Mouse (Mus musculus) frontal cortex, postnatal 25 days (tissue): ENCODE data around the gene Igfbp2.
A peak's percentile ranks its signal among the peaks of the same experiment; 100 is the strongest.

ENCODE experiments used
- DNase-seq, 2 experiments: peaks; one replicate each; pipeline ENCODE4 v3.0.0; 2022; ENCODE audit warnings: low spot score in 2 of 2

The Igfbp2 gene

DNA sequence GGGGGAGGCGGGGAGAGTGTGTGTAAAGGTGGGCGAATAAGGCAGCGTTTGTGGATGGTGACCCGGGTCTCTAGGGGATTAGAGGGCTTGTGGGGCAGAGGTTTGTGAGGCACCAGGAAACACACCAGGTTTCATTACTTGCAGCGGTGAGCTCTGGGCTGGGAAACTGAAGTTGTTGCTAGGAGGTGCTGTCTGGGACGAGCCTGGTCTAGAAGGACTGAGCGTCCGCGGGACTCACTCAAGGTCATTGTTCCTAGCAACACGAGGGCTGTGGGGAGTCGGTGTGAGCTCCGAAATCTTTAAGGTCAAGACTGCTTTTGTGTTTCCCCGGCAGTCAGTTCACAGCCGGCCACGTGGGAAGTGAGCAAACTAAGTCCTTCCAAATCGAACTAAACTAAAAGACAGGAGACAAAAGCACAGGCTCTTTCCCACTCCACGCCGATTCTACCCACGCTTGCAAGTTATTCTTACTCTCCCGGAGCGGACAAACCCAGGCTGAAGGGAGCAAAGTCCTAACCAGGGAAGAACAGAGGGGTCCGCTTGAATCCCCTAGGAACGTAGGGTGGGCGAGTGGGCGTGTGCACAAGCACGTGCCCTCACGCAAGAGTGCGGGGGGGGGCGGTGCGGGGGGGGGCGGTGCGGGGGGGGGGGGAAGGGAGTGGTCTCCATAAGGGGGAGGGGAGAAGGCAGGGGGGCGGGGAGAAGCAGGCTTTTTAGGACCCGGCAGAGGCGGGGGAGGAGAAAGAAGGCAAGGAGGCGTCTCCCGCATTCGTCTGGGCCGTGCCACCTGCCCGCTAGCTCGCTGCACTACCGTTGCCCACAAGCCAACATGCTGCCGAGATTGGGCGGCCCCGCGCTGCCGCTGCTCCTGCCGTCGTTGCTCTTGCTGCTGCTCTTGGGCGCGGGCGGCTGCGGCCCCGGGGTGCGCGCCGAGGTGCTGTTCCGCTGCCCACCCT is at the start of gene Igfbp2:
TSS of gene Igfbp2 (plus strand) at position 753 of the 956 bp plus-strand sequence.
- DNase-seq = peak in 1 of 2 experiments; percentile 27

DNA sequence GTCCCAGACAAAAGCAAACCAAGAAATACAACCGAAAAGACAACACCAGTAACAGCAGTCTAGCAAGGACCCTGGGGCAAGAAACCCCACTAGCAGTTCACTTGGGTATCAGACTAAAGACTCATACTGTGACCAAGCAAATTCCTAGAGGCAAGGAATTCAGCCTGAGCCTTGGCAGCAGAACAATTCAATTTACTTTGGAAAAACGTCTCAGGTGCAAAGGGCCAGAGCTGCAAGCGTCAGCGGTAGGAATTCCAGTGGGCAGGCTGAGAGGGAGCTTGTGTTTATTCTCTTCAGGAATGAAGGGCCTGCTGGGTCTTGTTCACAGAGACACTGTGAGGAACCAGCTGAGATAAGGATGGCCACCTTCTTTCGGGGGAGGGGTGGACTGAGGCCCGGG is 45.5 kb upstream of the Igfbp2 start:
- no peak for DNase-seq

DNA sequence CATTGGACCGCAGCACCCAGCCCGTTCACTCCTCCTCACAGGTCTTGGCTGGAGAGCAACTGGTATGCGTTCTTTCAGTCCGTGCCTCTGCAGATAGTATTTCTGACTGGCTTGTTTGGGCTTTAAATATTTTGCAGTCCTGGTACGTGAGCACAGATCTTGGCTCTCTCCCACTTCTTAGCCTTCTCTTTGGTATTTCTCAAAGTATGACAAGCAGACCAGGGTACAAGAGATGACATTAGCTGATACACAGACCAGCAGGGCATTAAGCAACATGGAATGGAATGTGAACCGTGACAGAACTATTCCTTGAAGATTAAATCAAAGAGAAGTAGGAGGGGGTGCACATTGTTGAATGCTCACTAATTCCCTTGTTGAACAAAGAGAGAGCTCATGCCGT is 43.6 kb upstream of the Igfbp2 start:
- no peak for DNase-seq

DNA sequence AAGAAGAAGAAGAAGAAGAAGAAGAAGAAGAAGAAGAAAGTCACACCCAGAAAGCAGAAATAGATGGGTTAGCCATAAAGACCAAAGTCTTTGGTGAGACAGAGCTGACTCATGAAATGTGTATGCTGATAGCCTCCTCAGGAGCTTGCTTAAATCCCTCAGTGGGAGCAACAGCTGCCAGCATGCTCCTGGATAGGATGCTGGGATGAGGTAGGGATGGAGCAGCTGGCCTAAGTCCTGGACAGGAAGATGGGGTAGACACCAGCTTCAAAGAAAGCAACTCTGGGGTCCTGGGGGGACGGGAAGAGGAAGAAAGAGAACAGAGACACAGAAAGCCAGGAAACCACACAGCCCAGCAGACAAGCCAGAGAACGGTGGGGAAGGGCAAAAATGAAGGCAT is 41.0 kb upstream of the Igfbp2 start:
- no peak for DNase-seq

DNA sequence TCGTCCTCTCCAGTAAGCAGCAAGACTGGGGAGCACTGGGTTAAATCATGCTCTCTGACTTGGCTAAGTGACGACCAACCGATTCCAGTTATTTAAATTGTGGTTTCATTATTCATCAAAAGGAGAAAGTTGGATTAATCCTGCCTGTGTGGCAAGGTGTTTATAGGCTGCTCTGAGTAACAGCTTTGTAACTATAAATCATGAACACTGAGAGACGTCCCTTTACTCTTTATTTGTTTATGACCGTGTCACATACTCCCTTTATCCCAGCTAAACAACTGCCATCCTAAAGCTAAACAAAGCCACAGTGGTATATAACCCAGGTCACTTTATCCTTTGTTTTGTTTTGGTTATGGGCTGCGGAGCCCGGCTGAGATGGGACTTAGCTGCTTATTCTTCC is 40.3 kb upstream of the Igfbp2 start:
- no peak for DNase-seq

DNA sequence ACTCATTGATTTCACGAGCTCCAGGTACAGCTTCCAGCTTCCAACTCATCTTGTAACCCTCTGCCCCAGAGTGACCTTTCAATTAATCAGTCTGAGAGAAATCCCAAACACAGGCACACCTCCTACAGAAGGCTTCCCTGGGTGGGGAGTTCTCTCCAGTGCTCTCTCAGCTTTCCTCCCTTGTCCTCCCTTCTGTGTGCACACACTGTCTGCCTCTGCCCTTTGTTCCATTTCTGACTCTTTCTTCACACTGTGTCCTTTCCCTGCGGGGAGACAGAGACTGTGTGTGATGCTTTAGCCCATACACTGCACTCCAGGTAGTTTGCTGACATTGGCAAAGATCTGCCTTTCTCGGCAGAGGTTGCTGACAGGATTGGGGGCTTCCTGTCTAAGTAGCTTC is 33.6 kb upstream of the Igfbp2 start:
- no peak for DNase-seq

DNA sequence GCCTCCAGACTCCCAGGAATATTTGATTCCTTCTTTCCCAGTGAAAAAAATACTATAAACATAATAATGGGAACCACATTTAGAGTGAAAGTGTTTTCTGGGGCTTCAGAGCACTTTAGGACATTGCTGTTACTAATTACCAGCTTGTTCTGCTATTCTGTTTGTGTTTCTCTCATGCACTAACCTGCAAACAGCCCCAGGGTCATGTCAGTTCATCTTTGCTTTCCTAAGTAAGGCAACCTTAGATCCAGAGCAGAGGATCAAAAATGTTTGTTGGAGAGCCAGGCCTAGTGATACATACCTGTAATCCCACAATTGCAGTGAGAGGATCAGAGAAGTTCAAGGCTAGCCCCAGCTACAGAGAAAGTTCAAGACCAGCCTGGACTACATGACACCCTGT is 32.6 kb upstream of the Igfbp2 start:
- DNase-seq = no peak

DNA sequence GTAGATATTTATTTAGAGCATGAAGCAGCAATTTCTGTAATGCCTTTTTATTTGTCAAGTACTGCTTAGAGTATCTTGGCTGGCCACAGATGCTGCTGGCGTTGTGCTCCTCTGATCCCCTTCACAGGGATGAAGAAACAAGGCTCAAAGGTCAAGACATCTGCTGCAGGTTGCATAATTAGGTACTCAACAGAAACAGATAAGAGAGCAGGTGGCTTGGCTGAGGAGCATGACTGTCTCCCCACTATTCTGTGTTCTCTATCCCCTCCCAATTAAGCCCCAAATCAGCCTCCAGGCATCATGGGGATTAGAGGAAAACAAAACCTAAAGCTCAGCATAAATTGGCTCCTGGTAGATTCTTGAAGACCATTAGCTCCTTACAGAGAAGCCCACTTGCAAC is 32.0 kb upstream of the Igfbp2 start:
- no peak for DNase-seq

DNA sequence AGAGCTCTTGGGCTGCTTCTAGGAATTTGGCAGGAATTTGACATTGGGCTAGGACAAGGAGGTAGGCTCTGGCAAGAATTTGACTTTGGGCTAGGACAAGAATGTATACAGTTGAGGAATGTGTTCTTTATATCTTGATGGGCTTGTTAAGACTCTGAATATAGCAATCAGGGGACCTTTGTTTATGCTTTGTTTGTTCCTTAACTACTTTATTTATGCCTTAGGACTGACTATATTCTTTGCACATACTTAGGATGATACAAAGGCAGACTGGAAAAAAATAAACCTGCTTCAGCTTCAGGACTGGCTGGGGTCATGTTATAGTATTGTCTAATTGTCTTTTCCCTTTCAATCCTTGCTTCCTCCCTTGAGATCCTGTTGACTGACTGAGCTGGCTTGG is 31.1 kb upstream of the Igfbp2 start:
- DNase-seq = no peak

DNA sequence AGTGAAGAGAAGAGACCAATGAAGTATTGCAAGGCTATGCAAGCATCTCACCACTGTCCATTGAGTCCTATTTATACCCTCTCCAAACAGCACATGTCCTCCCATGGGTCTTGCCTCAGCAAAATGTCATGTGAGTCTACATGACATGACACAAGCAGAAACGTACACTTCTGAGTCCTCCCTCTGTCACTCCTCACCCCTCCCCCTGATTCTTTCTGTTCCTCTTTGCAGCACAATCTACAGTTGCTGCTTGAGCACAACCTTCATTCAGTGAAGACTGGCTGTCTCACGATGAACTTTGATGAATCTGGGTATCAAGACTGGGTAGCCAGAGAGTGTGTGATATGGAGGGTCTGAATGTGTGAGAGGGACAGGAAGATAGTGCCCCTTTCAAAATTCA is 28.2 kb upstream of the Igfbp2 start:
- DNase-seq = no peak

DNA sequence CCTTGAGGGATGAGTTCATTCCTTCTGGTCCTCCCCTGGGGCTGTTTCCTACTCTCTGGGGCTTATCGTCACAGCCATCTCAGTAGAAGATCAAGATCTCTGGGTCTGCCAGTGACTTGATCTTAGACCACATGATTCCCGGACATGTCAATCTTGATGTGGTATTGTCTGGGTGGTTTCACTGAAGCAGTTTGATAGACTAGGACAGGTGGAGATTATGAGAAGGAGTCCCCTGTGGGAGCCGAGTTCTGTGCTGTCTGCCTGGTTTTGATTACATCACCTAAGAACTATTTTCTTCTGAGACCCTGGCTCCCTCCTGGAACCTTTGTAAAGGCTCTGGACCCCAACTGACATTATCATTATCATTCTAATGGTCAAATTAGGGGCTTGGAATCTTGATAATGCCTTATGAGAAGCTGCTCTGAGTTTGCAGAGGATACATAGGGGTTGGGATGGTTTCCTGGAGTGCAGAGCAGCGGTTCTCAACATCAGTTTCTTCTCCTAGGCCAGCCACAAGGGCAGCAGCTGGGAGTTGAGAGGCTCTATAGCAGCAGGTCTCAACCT is 27.1 kb upstream of the Igfbp2 start:
- DNase-seq = no peak

DNA sequence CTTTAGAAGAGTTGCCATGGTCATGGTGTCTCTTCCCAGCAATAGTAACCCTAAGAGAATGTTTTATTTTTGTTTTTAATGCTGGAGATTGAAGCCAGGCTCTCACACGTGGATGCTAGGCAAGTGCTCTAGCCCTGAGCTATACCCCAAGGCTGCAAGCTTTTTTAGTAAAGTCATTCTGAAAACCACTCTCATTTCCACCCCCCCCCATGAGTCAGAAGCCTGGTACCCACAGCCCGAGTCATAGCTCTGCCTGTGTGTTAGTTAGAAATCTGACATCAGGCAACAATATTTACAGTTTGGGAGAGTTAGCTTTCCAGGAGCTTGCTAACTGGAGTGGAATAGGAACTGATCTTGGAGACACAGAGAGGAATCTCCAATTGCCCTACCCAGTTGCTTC is 25.9 kb upstream of the Igfbp2 start:
- no peak for DNase-seq

DNA sequence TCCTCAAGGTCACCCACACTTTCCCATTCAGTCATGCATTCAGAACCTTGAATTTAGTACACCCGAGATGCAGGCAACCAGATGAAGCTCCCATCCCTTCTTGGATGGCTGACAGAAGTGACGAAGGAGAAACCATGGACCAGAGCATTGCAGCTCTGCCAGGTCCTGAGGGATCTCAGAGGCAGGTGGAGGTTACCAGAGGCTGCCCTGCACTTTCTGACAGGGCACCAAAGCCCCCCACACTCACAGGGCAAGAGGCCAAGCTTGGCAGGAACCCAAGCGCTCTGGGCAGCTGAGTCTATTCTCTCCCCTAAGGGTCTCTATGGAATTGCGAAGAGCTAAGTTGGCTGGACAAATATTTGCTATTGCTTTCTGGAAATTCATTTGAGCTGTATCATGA is 20.3 kb upstream of the Igfbp2 start:
- no peak for DNase-seq

DNA sequence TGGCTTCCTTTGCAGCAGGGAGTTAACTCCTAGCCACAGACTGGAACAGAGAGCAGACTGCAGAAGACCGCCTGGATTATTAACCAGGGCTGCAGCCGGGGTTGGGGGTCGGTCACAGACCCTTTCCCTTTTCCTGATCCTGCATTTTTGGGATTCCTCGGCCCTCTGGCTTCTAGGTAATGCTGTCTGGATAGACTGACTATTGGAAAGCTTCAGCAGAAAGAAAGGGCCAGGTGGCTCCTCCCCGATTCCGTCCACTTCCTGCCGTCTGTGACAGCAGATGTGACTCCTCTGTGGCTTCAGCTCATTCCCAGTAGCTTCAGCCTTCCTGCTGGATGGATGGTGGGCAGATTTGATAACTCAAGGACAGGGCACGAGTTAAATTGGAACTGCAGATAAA is 19.3 kb upstream of the Igfbp2 start:
- DNase-seq = no peak

DNA sequence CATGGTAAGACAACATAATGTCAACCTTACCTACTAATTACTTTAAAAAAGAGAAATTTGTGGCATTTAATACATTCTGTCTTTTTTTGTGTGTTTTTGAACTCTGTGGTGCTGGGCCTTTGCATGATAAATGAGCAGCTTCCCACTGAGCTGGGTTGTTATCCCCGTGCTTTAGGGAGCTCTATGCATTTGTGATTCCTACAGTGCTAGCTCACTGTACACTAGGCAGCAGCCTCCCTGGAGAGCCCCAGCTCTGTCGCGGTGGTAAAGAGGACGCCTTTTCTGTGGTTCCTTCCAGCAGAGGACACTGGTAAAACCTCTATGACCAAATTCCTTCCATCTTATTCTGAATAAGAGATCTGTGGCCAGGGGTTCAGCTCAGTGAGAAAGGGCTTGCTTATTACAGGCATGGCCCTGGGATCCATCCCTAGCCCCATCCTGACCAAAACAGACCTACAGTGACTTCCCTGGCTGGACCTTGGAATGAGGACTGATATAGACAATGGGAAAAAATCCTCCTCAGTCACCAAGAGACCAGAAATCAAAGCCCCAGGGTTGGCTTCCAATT is 18.7 kb upstream of the Igfbp2 start:
- no peak for DNase-seq

DNA sequence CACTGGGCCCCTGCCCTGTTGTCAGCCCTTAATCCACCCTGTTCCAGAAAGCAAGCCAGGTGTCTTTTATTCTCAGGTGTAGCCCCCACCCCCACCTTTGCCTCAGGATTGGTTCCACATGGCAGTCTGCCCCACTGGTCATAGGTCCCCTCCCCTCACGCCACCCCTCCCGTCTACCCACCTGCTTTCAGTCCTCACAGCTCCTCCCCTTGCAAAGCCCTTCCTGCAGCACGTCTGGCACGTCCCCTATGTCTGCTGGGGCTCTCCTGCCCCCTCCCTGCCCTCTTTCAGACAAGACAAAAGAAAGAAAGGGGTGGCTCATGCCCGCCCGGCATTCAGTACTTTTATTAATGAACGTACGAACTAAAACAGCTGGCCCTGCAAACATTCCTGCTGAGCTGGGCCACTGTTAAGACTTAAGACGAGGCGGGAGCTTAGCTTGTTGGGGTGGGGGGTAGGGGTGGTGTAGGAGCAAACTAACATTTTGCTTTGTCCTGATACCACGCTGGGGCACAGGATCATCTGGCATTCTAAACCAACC is 18.2 kb upstream of the Igfbp2 start:
- no peak for DNase-seq

DNA sequence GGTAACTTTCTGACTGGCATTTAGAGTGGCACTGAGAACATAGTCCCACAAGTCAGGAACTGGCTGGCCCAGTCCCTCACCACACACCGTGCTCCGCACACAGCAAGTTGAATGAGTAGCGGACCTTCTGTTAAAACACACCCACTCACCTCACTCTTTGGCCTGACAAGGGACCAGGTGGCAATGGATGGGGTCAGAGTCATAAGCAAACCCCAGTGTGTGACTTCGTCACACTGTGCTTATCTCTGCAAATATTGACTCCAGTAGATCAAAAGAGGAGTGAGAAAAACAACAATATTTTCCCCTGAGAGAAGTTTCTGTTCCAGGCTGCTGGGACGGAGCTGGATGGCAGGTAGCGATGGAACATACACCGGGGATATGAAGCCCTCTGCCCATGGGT is 15.0 kb upstream of the Igfbp2 start:
- no peak for DNase-seq

DNA sequence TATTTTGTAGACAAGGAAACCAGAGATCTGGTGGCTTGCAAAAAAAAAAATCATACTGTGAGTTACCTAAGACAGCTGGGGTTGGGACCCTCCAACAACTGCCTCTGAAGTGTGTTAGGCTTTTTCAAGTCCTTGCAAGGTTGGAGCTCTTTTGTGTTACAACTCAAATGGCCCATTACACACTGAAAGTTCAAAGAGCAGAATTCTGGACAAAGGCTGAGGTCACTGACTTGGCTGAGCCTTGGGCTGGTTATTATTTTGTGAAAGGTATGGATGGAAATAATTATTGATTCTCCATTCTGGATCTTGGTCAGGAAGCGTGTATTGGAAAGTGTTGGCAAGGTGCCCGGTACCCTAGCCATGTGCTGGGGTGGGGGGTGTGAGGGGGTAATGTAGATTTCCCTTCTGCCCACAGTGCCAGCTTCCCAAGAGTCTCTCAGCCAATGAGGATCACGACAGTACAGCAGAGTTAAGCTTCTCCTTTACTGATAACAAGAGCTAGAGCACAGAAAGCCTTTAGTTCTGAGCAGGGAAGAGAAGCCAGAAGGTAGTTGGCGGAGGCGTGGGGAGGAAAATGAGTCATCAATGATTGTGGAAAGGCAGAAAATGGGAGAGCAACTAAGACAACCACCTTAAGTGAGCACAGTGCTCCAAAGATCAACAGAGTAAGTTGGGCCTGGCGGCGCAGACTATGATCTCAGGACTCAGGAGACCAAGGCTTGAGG is 14.2 kb upstream of the Igfbp2 start:
- peak in 1 of 2 experiments; percentile 18 for DNase-seq

DNA sequence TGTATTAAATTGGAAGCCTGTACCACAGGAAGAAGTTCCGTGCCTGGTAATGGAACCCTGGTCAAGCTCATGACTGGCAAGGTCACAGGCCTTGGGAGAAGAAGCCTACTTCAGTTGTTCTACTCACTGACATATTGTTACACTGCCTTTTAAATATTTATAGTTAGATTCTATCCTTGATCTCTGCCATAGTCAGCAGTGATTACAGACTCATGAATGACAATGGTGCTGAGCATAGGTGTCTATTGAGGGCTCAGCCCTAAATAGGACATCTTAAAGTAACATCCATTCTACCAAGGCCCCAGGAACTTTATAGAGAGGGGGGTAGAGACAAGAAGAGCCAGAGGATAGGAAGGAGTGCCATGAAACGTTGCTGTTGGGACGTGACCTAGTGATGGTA is 13.2 kb upstream of the Igfbp2 start:
- DNase-seq = no peak

DNA sequence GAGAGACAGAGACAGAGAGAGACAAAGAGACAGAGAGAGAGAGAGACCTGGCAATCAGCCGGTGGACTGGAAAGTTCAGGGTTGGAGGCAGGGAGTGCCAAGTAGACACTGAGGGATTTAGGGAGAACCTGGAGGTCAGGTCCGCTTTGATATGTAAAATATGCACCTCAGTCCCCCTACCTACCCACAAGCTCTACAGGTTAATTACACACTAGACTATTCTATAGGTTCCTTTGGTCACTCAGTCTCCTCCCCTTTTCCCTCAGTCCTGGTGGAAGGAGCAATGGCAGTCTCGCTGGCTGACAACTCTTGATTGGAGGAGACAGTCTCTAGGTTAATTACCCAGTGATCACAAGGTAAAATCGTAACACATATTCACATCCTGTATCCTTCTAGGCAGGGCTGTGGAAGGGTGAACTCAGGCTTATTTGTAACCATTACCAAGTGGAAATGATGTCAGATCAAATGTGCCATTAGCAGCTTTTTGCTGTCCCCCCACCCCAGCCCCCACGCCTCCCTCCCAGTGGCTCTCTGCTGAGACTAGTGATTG is 11.1 kb upstream of the Igfbp2 start:
- DNase-seq = no peak

DNA sequence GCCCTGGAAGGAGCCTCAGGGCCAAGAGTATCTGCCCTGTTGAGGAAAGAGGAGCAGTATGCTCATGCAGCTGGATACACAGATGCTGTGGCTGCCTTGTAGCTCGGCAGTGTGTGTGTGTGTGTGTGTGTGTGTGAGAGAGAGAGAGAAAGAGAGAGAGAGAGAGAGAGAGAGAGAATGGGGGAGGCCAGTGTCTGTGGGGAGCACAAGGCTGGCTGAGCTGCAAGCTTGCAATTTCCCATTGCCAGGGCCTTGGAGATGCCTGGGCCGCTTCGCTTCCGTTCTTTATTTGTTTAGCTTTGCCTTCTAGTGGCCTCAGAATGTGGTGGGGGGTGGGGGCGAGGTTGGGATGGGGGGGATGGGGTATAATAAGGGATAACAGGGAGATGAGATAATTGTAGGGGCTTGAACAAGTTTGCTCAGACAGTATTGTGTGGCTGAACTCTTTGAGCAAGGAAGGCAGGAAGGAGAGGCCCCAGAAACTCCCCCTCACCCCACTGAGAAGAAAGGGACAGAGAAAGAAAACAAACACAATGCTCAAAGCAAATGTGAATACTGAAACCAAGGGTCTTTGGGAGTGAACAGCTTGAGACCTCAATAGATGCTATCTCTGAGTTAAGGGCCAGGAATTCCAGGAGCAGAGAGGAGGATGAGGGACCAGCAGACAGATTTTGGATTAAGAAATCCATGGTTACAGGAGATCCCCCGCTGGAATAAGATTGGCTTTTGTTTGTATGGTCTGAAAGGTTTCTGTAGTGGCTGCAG is 10.5 kb upstream of the Igfbp2 start:
- DNase-seq = no peak
